Mouse (Mus musculus) right cerebral cortex, postnatal 10 days (tissue): ENCODE results near the gene Scfd2.

Experiments used
- DNase-seq, 2 experiments: peaks; one replicate each; pipeline ENCODE4 v3.0.0; 2021; ENCODE audit warnings: low spot score in 2 of 2

The Scfd2 gene

DNA sequence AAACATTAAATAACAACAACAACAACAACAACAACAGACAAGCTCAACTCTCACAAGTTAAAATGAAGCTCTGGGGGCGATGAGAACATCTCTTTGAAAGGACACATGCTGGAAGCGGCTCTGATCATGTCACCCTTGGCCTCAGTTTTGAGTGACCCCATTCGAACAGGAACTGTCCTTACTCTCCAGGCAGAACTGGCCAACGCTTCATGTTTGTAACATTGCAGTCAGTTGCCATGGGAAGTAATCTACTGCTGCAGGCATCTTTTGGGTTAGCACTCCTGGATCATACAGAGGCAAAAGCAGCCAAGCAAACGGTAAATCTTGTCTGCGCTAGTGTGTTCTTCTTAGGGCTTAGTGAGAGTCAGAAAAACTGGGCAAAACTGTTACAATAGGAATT lies 219.7 kb downstream of the Scfd2 start:
- no peak for DNase-seq

DNA sequence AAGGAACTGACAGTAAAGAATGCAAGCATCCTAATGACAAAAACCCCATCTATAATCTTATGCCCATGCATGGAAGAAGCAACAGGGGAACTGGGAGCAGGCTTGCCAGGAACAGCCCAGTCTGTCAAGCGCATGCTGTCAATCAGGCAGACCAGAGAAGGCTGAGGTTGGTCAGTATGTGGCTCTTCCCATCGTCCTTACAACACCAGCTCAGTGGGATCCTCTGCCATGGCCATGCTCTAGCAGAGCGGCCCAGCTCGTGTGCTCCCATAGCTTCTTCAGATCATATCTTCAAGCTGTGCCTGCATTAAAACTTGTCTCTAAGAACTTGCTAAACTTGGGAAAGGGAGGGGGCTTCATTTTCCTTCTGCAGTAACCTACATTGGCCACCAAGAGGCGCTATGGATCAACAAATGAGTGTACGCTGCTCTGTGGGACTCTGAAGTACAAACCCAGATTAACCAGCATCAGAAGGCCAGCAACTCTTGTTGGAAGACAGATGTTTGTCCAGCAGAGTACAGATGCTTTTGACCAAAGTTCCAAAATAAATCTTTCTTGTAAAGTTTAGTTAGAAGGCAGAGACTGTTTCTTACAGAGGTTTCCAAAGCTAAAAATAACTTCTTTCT lies 220.2 kb downstream of the Scfd2 start:
- peak; percentile 67 to 69 for DNase-seq

DNA sequence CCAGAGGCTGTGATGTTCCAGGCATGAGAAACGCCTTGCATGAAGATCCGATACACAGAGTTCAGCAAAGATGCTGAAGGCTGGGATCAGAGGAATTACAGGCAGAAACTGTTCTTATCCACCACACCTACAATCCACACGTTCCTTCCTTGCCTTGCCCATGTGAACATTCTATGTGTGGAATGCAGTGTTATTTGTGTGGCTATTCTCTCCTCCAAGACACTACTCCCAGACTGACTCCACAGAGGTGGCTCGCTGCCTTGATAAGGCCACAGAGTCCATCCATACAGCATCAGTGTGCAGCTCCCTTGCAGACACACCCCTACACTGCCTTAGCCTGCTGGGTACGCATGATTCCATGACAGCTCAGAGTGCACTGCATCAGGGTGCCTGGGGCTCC lies 221.5 kb downstream of the Scfd2 start:
- no peak for DNase-seq

DNA sequence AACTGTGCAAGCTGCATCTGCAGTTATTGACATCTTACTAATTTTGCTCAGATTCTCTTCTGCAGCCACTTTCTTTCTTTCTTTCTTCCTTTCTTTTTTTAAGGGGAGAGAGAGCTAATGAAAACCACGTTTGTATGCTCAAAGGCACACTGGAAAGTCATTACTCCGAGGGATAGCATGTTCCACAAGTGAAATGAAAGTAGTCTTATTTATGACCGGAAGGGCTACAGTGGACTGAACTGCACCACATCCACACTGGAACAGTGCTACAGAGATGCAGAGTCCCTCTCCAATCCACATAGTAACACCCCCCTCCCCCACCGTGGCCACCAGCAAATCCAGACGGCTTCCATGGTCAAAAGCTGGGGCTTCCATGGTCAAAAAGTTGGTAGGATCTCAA lies 224.3 kb downstream of the Scfd2 start:
- DNase-seq: no peak

DNA sequence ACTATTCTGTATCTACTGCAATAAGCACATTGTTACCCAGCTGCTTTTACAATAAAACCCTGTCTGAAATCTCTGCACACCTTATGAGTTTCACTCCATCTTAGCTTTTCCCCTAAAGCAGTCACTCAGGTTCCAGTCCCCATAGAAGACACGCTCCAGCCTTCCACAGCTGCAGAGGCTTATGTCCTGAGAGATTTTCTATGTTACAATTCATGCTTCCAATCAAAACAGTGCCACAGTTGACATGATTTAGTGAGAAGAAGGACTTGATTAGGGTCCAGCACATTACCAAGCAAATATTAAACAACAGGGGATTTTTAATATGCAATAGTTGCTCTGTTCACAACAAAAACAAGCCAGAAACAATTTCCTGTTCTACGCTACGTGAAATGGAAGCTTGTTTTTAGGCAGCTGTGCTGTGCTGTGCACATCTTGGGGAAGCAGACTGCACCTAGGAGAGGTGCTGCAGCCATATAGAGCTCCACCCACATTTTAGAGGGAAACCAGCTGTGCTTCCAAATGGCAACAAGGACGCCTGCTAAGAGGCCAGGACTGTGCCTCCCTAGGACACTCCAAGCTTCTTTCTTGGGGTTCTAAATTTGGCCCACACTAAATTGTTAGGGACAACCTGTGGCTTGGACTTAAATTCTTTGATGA lies 225.9 kb downstream of the Scfd2 start:
- no peak for DNase-seq

DNA sequence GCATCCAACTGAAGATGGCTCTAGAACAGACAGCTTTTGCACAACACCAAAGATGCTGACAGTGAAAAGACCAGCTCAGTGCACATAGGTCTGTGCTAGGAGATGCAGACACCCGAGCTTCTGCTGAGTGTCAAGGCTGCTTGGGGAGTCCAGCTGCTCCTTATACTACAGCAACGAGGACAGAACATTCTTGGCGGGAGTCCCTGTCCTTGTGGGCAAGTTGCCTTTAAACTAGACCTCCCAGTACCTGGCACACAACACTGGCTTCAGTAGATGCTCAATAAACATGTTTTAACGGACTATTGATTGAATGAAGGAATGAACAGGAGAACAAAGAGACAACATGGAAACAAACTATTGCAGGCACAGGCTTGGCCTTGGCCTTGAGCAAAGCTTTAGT lies 226.8 kb downstream of the Scfd2 start:
- peak in 1 of 2 experiments; percentile 43 for DNase-seq

DNA sequence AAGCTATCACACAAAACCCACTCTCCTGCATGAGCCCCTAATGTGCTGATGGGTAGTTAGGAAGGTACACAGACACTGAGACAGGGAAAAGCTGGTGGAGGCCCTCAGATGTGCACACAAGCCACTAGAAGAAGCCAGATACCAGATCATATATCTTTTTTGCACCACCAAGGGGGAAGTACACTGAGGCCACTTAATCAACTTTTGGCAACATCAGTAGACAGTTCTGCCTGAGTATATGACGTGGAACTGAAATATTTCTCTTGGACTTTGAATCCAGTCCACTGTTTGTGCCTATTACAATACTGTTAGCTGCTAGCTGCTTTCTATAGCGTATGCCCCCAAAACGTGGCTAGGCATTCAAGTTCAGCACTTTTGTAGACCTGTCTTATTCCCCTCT lies 229.2 kb downstream of the Scfd2 start:
- no peak for DNase-seq

DNA sequence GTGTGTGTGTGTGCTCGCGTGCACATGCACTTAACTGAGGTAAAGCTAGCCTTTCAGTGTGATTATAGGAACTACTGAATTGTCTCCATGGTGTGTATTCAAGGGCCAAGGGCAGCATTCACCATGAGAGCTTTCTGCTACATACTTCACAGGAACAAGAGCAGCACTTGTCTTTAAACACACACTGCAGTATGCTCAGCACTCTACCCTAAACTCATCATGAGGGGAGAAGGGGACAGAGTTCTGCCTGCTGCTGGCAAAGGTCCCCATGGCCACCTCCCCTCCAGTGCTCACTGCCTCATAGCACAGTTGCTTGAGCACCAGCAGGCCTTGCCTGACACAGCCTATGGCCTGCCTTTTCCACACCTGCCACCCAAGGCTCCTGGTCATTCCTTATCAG lies 230.1 kb downstream of the Scfd2 start:
- no peak for DNase-seq

DNA sequence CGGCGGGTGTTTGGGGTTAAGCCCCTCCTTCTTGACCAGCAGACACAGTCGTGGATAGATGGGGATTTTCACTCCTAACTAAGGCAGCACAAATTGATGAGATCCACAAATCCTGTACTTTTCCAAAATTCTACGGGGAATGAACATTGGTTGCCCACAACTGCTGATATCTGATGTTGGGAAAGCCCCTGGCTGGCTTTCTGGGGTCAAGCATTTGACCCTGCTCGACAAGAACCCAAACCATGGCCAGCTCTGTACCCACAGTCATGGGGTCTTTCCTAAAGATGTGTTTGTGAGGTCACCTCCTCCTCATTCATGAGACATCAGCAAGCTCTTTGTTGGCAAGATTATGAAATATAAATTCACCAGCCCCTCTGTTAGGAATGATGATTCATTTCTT lies 230.6 kb downstream of the Scfd2 start:
- no peak for DNase-seq

DNA sequence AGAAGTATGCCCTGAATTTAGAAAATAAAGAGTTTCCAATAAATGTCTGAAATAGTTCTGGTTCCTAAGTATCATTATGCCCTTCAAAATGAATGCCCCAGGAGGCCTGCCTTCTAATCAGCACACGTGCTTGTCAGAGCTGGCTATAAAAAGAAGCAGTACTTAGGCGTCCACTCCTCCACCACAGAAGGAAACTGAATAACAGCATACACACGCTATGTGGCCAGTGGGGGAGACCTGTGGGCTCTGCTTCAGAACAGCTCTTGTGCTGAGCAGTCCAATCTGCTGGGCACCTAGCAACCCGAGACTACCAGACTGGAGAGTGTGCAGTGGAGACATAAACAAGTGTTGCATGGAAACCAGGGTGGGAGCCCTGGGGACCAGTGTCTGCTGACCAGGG lies 231.4 kb downstream of the Scfd2 start:
- peak; percentile 43 to 66 for DNase-seq

DNA sequence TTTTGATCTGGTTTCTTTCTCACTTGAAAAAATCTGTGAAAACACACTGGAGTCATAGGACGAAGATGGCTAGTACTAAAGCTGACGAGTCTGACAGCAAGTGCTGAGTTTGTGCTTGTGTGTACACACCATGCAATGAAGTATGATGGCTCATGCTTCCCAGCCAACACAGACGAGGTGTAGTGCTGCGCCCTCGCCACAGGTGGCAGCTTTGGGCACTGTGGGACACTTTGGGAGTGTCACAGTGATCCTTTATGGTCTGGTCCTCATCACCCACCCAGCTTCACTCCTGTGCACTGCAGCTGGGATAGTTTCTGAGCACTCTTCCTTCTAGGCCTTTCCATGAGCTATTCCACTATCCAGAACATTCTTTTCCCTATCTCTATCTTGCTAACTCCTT lies 234.4 kb downstream of the Scfd2 start:
- no peak for DNase-seq

DNA sequence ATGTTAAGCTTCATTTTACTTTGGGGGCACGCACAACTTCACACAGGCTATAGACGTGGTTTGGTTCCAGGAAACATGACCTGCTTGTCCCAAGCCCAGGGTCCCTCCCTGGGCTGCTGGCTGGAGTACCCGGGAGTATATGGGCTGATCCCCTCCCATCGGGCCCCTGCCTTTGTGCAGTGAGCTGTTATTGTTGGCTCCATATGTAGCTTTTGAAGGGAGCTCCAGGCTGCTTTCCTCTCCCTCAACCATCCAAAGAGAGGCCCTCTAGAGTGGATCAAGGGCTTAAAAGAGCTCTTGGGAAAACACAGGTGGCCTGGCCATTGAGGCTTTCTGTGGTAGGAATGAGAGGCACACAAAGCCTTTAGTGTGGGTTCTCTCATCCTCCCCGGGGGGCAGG lies 235.5 kb downstream of the Scfd2 start:
- DNase-seq: no peak

DNA sequence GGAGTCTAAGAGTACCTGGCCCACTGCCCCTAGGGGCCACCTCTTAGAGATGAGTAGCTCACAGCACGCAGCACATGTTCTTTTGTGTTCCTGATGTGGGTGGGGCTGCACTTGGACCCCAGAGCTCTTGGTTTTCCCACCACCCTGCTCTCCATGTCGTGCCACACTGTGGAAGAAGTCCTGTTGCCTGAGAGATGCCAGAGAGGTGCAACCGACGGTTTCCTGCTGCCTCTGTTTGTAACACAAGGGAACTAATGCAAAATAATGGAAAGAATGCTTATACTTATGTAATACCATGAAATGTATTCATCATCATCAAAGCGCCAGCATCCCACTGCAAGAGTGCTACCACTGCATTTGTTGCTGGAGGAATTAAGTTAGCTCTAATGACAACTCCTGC lies 238.0 kb downstream of the Scfd2 start:
- DNase-seq: no peak

DNA sequence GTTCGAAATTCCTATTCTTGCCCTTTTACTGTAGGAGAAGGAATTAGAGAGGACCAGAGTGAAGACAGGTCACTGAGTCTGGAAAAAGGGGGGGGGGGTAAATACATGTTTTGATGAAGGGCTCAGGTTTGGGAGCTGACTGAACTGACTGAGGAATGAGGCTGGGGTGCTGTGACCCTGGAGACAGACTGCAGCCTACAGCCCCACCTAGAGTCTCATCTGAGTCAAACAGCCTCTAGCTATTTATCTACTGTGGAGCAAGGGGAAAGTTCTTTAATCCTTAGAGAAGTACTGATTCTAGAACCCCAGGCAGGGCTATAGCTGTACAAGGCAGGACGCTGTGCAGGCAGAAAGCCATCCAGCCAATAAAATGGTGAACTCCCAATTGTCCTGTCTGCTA lies 239.5 kb downstream of the Scfd2 start:
- DNase-seq: no peak

DNA sequence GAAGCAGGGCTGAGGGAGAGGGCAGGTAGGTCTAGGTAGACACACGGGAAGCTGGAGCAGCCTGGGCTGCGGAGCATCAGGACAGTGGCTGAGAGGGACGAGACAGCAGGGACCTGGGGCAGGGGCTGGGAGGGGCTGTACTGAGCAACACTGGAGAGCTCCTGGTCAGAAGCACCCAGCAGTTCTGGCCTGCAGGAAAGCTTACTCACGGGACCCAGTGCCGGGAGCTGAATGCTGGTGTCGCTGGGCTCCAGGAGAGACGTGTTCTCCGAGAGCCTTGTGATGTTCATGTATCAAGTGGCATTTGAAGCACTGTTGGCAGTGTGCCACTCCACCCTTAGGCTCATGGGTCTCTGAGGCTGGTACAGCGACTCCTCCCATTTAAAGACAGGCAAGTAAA lies 240.0 kb downstream of the Scfd2 start:
- no peak for DNase-seq

DNA sequence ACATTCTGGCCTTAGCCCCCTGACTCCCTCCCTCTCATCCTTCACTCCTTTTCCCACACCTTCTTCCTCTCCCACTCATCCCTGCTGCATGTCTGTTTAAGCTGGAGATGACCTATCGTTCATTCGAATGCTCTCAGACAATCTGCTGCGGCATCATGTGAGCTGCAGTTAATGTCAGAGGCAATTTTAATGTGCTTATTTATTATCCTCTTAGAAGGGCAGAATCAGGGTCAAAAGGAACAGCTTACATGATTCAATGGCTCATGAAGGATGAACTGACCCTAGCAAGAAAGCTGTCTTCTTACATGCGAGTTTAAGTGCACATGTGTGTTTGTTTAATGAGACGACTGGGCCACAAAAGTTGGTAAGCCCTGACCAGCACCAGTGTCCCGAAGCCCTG lies 241.6 kb downstream of the Scfd2 start:
- no peak for DNase-seq

DNA sequence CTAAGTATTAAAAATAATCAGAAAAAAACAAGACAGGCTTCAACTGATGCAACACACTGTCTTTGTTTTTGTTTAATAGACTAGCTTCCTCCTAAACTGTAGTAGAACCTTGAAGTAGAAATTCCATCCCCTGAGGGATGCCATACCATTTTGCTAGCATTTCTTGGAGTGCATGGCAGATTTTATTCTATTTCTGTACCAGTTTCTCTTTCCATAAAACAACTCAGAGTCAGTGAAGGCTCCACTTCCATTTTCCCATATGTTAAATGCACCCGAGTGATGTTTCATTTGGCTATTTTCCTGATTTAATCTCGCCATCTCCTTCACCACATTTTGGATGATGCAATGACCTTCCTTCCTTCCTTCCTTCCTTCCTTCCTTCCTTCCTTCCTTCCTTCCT lies 243.4 kb downstream of the Scfd2 start:
- DNase-seq: no peak

DNA sequence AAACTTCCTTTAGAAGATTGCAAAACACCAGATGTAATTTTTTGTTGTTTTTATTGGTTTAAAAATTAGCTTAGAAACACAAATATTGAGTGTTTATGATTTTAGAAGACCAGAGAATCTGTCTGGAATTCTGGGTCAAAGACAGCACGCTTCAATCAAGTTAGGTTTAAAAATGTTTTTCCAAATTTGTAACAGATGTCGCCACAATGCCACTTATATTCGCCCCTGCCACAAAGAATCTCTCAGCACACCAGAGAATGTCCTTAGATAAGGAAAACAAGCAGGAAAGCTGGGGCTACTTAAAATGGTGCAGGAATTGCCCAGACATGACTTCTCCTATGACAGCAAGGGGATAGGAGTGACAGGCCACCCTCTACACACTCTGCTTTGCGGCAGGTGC lies 245.3 kb downstream of the Scfd2 start:
- no peak for DNase-seq

DNA sequence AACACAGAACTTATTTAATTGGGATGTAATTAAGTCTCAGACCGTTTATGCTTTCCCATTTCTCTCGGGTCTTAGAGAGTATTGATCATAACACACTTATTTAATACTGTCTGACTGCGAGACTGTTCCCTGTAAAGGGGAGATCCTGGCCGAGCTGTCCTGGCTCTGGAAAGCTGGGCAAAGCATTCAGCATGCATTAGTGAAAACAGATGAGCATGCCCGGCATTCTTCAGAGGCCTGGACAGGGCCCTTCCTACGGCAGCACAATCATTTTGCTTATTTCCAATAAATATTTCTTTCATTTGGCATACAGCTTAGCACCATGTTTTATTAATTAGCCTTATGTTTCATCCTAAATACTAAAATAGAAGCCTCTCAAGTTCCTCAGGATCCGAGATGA lies 245.8 kb downstream of the Scfd2 start:
- DNase-seq: no peak

DNA sequence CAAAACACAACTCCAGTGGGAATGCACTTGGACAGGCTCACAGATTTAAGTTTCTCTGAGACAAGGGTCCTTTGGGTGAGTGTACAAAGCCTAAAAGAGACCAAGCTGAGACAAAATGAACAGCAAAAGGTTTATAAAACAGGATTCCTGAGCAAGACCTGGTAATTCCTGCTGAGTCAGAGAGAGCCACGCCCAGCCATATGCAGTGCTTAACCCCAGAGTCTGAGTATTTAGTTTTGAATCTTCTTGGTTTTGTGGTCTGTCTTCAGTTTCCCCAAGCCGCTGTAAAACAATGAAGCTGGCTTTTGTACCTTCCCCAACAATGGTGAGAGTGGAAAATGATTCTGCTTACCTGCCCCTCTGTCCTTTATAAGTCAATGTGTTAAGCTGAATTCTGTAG lies 246.3 kb downstream of the Scfd2 start:
- no peak for DNase-seq

DNA sequence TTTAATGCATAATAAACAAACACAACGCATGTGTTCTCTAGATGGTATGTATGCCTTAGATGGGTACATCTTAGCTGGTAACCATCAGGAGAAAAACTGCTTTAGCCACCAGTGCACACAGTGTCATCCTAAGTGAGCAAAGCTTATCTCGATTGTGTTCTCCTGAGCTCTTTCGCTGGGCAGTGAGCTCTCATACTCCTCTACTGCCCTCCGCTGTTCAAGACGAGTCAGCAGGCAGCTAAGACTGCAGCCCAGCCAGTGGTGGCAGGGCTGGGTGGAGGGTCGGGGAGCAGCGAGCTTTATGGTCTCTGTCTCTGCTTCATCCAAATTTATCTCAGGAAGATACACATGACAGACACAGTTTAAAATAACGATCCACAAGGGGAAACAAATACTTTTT lies 248.0 kb downstream of the Scfd2 start:
- DNase-seq: peak; percentile 54 to 60

DNA sequence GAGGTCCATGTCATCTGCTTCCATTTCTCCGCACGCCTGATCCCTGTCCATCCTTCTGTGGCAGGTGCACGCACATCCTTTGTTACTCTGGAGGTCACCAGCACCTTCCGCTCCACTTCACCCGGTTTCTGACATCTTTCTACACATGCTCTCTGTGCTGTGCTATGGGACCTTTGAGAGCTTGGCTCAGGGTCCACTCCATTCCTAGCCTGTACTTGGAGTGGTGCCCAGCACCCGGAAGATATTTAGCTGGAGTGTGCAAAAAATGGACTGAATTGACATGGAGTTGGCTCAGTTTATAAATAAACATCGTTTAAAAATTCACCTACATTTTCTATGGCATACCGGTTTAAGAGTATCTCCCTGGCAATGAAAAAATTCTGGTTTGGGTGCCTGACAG lies 250.1 kb downstream of the Scfd2 start:
- DNase-seq: no peak

DNA sequence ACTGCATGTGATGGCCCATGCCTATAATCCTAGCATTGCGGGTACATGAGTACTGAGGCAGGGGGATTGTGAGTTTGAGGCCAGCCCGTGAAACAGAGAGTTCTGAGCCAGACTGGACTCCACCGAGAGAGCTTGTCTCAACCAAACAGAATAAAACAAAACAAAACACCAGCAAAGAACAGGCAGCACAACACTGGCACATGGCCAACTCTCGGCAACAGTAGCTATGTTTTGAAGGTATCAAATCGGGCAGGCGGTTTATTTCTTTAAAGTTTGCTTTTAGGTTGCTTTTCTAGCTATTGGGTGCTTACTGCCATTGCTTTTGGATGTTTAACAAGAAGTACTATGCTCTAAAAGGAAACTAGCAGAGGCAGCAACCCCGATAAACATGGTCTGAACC lies 251.9 kb downstream of the Scfd2 start:
- DNase-seq: no peak

DNA sequence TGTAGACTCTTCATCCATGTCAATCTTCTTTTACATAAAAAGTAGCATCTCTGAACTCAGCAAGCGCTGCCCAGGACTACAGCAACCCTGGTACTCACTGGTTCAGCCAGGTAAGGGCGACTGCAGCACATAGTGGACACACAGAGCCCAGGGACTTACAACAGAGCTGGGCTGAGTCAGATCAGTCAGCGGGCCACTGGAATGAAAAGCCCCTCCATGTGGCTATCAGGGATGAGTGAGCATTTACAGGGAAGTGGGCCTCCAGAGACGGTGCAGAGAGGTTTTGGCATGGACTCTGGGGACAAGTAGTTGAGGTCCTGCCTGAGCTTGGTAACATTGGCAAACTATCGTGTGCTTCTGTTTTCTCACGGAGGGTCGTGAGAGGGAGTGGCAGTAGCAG lies 253.1 kb downstream of the Scfd2 start:
- DNase-seq: no peak
